Mouse (Mus musculus): ENCODE measurements at regions not wholly inside any gene's neighbourhood (a gene's known extent, or its start where the extent isn't known, plus 50 kb on each side); places are given as distances from the start of the nearest gene placed in this dataset.

DNA sequence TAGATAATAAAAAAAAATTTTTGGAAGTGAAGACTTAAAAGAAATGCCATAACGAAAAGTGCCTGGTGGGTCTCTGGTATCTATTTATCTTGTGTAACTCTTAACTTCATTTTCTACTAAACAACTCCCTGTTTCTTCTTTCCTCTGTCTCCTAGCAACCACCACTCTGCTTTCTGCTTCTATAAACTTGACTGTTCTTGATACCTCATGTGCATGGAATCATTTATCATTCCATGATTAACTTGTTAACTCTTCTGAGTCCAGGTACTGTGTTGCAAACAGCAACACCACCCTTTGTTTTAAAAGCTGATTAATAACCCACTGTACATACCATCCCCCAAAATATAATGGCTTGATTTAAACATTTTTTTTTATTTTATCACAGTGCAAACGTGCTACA, 325.0 kb downstream of the Mettl4 start:
- Histone ChIP-seq H3K27ac (ENCODE audit: low read depth, low read length) (no peak overlapping the region), H3K9me3 (ENCODE audit: control insufficient read depth, low read length) (no peaks in the 10 kb centered on the region), H3K4me2 (no peak overlapping the region), H3K27me3 (ENCODE audit: control insufficient read depth, insufficient read depth, low read length) (no peaks in the 10 kb centered on the region), H3K9ac (ENCODE audit: low read length) (no peak overlapping the region), H3K4me1 (ENCODE audit: control insufficient read depth, insufficient read depth, low read length) (no peaks in the 10 kb centered on the region), H3K36me3 (ENCODE audit: control insufficient read depth, insufficient read depth, low read length) (no peaks in the 10 kb centered on the region), H3K4me3 (ENCODE audit: low read depth, low read length) (no peak overlapping the region)
- ATAC-seq (ENCODE audit: low FRiP score) (no peak), DNase-seq (ENCODE audit: low spot score, missing footprints) (no peak)
- WGBS = 77% methylated on average over 2 of the region's 2 CpGs

DNA sequence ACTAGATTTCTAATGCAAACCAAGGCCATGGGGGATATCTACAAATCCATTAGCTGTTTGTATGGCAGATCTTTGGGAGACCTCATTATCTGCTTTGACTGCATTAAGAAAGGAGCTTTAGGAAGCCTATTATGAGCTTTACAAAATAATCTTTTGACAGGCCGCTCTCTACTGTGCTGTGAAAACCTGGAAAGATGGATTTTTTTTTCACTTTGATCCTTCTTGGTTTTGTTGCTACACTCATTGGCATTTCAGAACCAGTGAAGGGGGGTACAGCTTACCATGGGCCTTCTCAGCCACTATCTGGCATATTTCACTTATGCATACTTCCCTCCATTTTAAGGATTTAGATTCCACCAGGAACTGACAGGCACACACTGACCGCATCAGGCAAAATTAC, 366.8 kb downstream of the Mettl4 start:
- Histone ChIP-seq H3K27me3 (ENCODE audit: control insufficient read depth, insufficient read depth, low read length) (no peaks in the 10 kb centered on the region), H3K9me3 (ENCODE audit: control insufficient read depth, low read length) (no peaks in the 10 kb centered on the region), H3K9ac (ENCODE audit: low read length) (no peak overlapping the region), H3K27ac (ENCODE audit: low read depth, low read length) (no peak overlapping the region), H3K4me2 (no peak overlapping the region), H3K36me3 (ENCODE audit: control insufficient read depth, insufficient read depth, low read length) (no peaks in the 10 kb centered on the region), H3K4me1 (ENCODE audit: control insufficient read depth, insufficient read depth, low read length) (no peaks in the 10 kb centered on the region), H3K4me3 (ENCODE audit: low read depth, low read length) (no peak overlapping the region)
- DNase-seq (ENCODE audit: low spot score, missing footprints) (no peak), ATAC-seq (ENCODE audit: low FRiP score) (peak; percentile 27; the same call in 1 of the 2 replicates)
- 76% methylated on average over 2 of the region's 2 CpGs for WGBS

- Histone ChIP-seq H3K4me1 (ENCODE audit: control insufficient read depth, insufficient read depth, low read length) (no peaks in the 10 kb centered on the region), H3K9me3 (ENCODE audit: control insufficient read depth, low read length) (no peaks in the 10 kb centered on the region), H3K9ac (ENCODE audit: low read length) (no peak overlapping the region), H3K27ac (ENCODE audit: low read depth, low read length) (no peak overlapping the region), H3K4me2 (no peak overlapping the region), H3K36me3 (ENCODE audit: control insufficient read depth, insufficient read depth, low read length) (no peaks in the 10 kb centered on the region), H3K4me3 (ENCODE audit: low read depth, low read length) (no peak overlapping the region), H3K27me3 (ENCODE audit: control insufficient read depth, insufficient read depth, low read length) (no peaks in the 10 kb centered on the region)
- ATAC-seq (ENCODE audit: low FRiP score) (no peak), DNase-seq (ENCODE audit: low spot score, missing footprints) (no peak)
- 76% methylated on average over 2 of the region's 2 CpGs for WGBS
These were observed 414.1 kb downstream of the Mettl4 start for GRCm38 (mm10) chr17:94335688-94336087.

DNA sequence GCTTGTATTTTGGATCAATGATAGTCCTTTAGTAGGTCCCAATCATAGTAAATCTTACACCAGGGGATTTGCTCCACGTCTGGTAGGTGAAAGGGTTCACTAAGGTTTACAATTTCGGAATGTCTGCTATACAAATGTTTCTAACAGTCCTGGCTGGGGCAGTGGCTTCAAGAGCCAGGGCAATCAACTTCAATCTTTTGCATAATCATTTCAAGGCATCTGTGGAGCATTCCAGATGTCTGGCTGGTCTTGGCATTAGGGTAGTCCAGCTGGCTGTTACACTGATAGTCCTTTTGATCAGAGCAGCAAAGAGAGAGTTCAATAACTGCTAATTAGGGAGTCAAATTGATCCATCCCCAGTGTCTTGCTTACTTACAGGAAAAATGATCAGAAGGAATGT, 423.6 kb downstream of the Mettl4 start:
- H3K9me3 ChIP-seq (ENCODE audit: control insufficient read depth, low read length) = no peaks in the 10 kb centered on the region
- DNase-seq (ENCODE audit: low spot score, missing footprints) (no peak), ATAC-seq (ENCODE audit: low FRiP score) (no peak)
- WGBS = 51% methylated on average over 2 of the region's 2 CpGs
- H3K4me1 ChIP-seq (ENCODE audit: control insufficient read depth, insufficient read depth, low read length) = no peaks in the 10 kb centered on the region
- H3K27ac ChIP-seq (ENCODE audit: low read depth, low read length) = no peak overlapping the region
- no peaks in the 10 kb centered on the region for H3K36me3 ChIP-seq (ENCODE audit: control insufficient read depth, insufficient read depth, low read length)
- H3K27me3 ChIP-seq (ENCODE audit: control insufficient read depth, insufficient read depth, low read length) = no peaks in the 10 kb centered on the region
- H3K4me2 ChIP-seq = no peak overlapping the region
- H3K4me3 ChIP-seq (ENCODE audit: low read depth, low read length) = no peak overlapping the region
- H3K9ac ChIP-seq (ENCODE audit: low read length) = no peak overlapping the region

DNA sequence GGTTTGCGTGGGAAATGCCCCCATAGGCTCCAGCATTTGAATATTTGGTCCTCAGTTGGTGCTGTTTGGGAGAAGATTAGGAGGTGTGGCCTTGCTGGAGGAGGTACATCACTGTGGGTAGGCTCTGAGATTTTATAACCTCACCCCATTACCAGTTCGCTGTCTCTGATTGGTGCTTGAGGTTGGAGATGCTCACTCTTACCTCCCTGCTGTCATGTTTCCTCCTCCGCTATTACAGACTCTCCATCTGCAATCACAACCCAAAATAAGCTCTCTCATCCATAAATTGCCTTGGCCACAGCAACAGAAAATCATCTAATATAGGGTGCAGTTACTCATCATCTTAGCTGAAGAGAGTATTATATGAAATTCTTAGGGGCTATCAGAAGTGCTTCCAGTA, 458.6 kb downstream of the Mettl4 start:
- no peaks in the 10 kb centered on the region for H3K27me3 ChIP-seq (ENCODE audit: control insufficient read depth, insufficient read depth, low read length)
- no peaks in the 10 kb centered on the region for H3K4me1 ChIP-seq (ENCODE audit: control insufficient read depth, insufficient read depth, low read length)
- H3K4me2 ChIP-seq = no peak overlapping the region
- DNase-seq (ENCODE audit: low spot score, missing footprints) = no peak
- H3K9me3 ChIP-seq (ENCODE audit: control insufficient read depth, low read length) = no peaks in the 10 kb centered on the region
- no peak overlapping the region for H3K9ac ChIP-seq (ENCODE audit: low read length)
- H3K27ac ChIP-seq (ENCODE audit: low read depth, low read length) = no peak overlapping the region
- no peaks in the 10 kb centered on the region for H3K36me3 ChIP-seq (ENCODE audit: control insufficient read depth, insufficient read depth, low read length)
- WGBS = 89% methylated on average over 3 of the region's 3 CpGs
- no peak for ATAC-seq (ENCODE audit: low FRiP score)
- H3K4me3 ChIP-seq (ENCODE audit: low read depth, low read length) = no peak overlapping the region

- 60% methylated on average over 3 of the region's 3 CpGs for WGBS
- no peak for DNase-seq (ENCODE audit: low spot score, missing footprints)
These were observed 462.1 kb downstream of the Mettl4 start for GRCm38 (mm10) chr17:94287612-94288159.

DNA sequence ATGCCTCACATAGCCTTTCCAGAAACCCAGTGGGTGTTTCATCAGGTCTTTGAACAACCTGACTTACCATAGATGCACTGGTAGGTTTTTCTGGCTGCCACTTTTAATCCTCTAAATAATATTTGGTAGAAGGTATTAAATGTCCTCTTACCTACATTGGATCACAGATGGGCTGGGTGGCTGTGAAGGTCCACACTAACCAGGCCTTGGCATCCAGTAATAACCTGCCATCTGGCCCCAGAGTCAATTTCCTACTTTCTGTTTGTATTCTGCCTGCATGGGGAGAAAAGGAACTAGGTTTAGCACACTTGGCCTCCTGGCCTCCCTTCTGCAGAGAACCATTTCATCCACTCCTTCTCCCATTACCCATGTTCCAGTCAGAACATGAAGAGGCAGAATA, 473.0 kb downstream of the Mettl4 start:
- DNase-seq (ENCODE audit: low spot score, missing footprints) (no peak), ATAC-seq (ENCODE audit: low FRiP score) (no peak)
- H3K4me3 ChIP-seq (ENCODE audit: low read depth, low read length) = no peak overlapping the region
- no peak overlapping the region for H3K4me2 ChIP-seq
- H3K9me3 ChIP-seq (ENCODE audit: control insufficient read depth, low read length) = no peaks in the 10 kb centered on the region
- H3K27me3 ChIP-seq (ENCODE audit: control insufficient read depth, insufficient read depth, low read length) = no peaks in the 10 kb centered on the region
- H3K27ac ChIP-seq (ENCODE audit: low read depth, low read length) = no peak overlapping the region
- no peak overlapping the region for H3K9ac ChIP-seq (ENCODE audit: low read length)
- H3K4me1 ChIP-seq (ENCODE audit: control insufficient read depth, insufficient read depth, low read length) = no peaks in the 10 kb centered on the region
- no peaks in the 10 kb centered on the region for H3K36me3 ChIP-seq (ENCODE audit: control insufficient read depth, insufficient read depth, low read length)

More at GRCm38 (mm10) chr17:94287612-94288159, 462.1 kb downstream of the Mettl4 start:
- no peak overlapping the region for H3K9ac ChIP-seq (ENCODE audit: low read length)
- H3K4me1 ChIP-seq (ENCODE audit: control insufficient read depth, insufficient read depth, low read length) = no peaks in the 10 kb centered on the region
- H3K9me3 ChIP-seq (ENCODE audit: control insufficient read depth, low read length) = no peaks in the 10 kb centered on the region
- H3K27ac ChIP-seq (ENCODE audit: low read depth, low read length) = no peak overlapping the region
- H3K4me2 ChIP-seq = no peak overlapping the region
- no peak overlapping the region for H3K4me3 ChIP-seq (ENCODE audit: low read depth, low read length)
- no peaks in the 10 kb centered on the region for H3K36me3 ChIP-seq (ENCODE audit: control insufficient read depth, insufficient read depth, low read length)
- H3K27me3 ChIP-seq (ENCODE audit: control insufficient read depth, insufficient read depth, low read length) = no peaks in the 10 kb centered on the region
- no peak for ATAC-seq (ENCODE audit: low FRiP score)

DNA sequence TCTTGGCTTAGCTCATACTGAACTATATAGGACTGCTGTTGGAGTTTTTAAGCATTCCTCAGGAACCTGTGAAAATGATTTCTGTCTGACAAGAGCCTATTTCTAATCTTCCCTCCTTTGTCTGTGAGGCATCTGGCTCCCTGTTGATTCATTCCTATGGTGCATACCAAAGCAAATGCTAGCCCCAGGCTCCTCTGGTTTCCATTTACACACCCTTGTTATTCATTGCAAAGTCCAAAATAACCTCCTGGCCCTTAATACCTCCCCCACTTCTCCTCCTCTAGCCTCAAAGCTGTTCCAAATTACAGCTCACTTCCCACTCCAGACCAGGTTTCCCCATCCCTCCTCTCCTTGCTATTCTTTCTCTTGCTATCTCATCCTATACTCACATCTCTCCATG, 480.1 kb downstream of the Mettl4 start:
- ATAC-seq (ENCODE audit: low FRiP score) = no peak
- no peaks in the 10 kb centered on the region for H3K9me3 ChIP-seq (ENCODE audit: control insufficient read depth, low read length)
- H3K4me3 ChIP-seq (ENCODE audit: low read depth, low read length) = no peak overlapping the region
- H3K4me1 ChIP-seq (ENCODE audit: control insufficient read depth, insufficient read depth, low read length) = no peaks in the 10 kb centered on the region
- H3K27ac ChIP-seq (ENCODE audit: low read depth, low read length) = no peak overlapping the region
- H3K27me3 ChIP-seq (ENCODE audit: control insufficient read depth, insufficient read depth, low read length) = no peaks in the 10 kb centered on the region
- H3K36me3 ChIP-seq (ENCODE audit: control insufficient read depth, insufficient read depth, low read length) = no peaks in the 10 kb centered on the region
- H3K9ac ChIP-seq (ENCODE audit: low read length) = no peak overlapping the region
- no peak overlapping the region for H3K4me2 ChIP-seq
- DNase-seq (ENCODE audit: low spot score, missing footprints) = no peak

DNA sequence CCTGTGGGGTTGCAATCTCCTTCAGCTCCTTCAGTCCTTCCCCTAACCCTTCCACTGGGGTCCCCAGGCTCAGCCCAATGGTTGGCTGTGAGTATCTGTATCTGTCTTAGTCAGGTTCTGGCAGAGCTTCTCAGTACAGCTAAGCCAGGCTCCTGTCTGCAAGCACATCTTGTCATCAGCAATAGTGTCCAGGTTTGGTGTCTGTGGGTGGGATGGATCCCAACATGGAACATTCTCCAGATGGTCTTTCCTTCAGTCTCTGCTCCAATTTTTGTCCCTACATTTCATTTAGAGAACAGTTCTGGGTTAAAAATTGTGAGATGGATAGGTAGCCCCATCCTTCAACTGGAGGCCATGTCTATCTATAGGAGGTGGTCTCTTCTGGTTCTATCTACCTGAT, 494.2 kb downstream of the Mettl4 start:
- H3K4me3 ChIP-seq (ENCODE audit: low read depth, low read length) = no peak overlapping the region
- no peak for DNase-seq (ENCODE audit: low spot score, missing footprints)
- no peaks in the 10 kb centered on the region for H3K9me3 ChIP-seq (ENCODE audit: control insufficient read depth, low read length)
- H3K9ac ChIP-seq (ENCODE audit: low read length) = no peak overlapping the region
- no peaks in the 10 kb centered on the region for H3K36me3 ChIP-seq (ENCODE audit: control insufficient read depth, insufficient read depth, low read length)
- ATAC-seq (ENCODE audit: low FRiP score) = no peak
- H3K27ac ChIP-seq (ENCODE audit: low read depth, low read length) = no peak overlapping the region
- no peaks in the 10 kb centered on the region for H3K27me3 ChIP-seq (ENCODE audit: control insufficient read depth, insufficient read depth, low read length)
- no peak overlapping the region for H3K4me2 ChIP-seq
- H3K4me1 ChIP-seq (ENCODE audit: control insufficient read depth, insufficient read depth, low read length) = no peaks in the 10 kb centered on the region

GRCm38 (mm10) chr17:94254801-94255200, 495.0 kb downstream of the Mettl4 start:
- Histone ChIP-seq H3K9ac (ENCODE audit: low read length) (no peak overlapping the region), H3K36me3 (ENCODE audit: control insufficient read depth, insufficient read depth, low read length) (no peaks in the 10 kb centered on the region), H3K4me2 (no peak overlapping the region), H3K9me3 (ENCODE audit: control insufficient read depth, low read length) (no peaks in the 10 kb centered on the region), H3K27me3 (ENCODE audit: control insufficient read depth, insufficient read depth, low read length) (no peaks in the 10 kb centered on the region), H3K27ac (ENCODE audit: low read depth, low read length) (no peak overlapping the region), H3K4me3 (ENCODE audit: low read depth, low read length) (no peak overlapping the region), H3K4me1 (ENCODE audit: control insufficient read depth, insufficient read depth, low read length) (no peaks in the 10 kb centered on the region)
- ATAC-seq (ENCODE audit: low FRiP score) = no peak
- WGBS = 90% methylated on average over 3 of the region's 3 CpGs
- no peak for DNase-seq (ENCODE audit: low spot score, missing footprints)

All from midbrain, embryonic 11.5 days (tissue).